ENCODE assay signal across 13 mouse cellular contexts in genomic region chr3:51169150-51169925, GRCm38 (mm10). TPM values are rescaled to one million over a fixed set of nuclear protein-coding genes. Genes with fewer than 3 reads are reported as not detected.
DNase-seq lines count a peak whose midpoint lies in the region; ATAC-seq and TF ChIP-seq lines count a peak whose summit lies in the region.
"Had no signal": no experiment of that assay in that cellular context is flagged by ENCODE, and none has a peak within 500 bp of the region (broad histone marks: within the 10 kb centered on the region; RNA-seq: fewer than 3 reads in every experiment).

No protein-coding gene starts in this region.

- H3K27me3 ChIP-seq in forebrain, embryonic 15.5 days = no peaks in the 10 kb centered on the region
- H3K27me3 ChIP-seq in forebrain, embryonic 11.5 days (ENCODE audit: control insufficient read depth, insufficient read depth, low read length) = no peaks in the 10 kb centered on the region
- no peaks in the 10 kb centered on the region for H3K27me3 ChIP-seq in neural tube, embryonic 12.5 days (replicated peaks)
- no peaks in the 10 kb centered on the region for H3K27me3 ChIP-seq in neural tube, embryonic 15.5 days (replicated peaks)
- H3K27me3 ChIP-seq in hindbrain, postnatal 0 days (ENCODE audit: insufficient read depth, low read length) = no peaks in the 10 kb centered on the region
- H3K27me3 ChIP-seq in stomach, embryonic 15.5 days (replicated peaks) = no peaks in the 10 kb centered on the region
- H3K27me3 ChIP-seq: embryonic facial prominence, embryonic 13.5 days; Patski had no signal

- no peak for TF ChIP-seq CTCF in hindbrain, postnatal 0 days (IDR thresholded peaks at IDR 0.05; ENCODE audit: low read depth)

- no peak overlapping the region for H3K4me2 ChIP-seq in forebrain, embryonic 15.5 days (replicated peaks)
- no peak overlapping the region for H3K4me2 ChIP-seq in forebrain, embryonic 11.5 days (ENCODE audit: low read depth, low read length, severe bottlenecking)
- H3K4me2 ChIP-seq in neural tube, embryonic 12.5 days (replicated peaks) = no peak overlapping the region
- no peak overlapping the region for H3K4me2 ChIP-seq in neural tube, embryonic 15.5 days
- H3K4me2 ChIP-seq in hindbrain, postnatal 0 days (ENCODE audit: low read depth, low read length) = no peak overlapping the region
- 0 out of 2 replicates have a peak overlapping the region, but pooled peaks have one; percentile 9 for H3K4me2 ChIP-seq in stomach, embryonic 15.5 days
- H3K4me2 ChIP-seq: embryonic facial prominence, embryonic 13.5 days; heart, embryonic 11.5 days; kidney, embryonic 15.5 days had no signal

- 0 out of 2 replicates have a peak, but pooled peaks have one; percentile 11 for ATAC-seq in forebrain, embryonic 15.5 days (replicated peaks)
- no peak for ATAC-seq in forebrain, embryonic 11.5 days (replicated peaks; ENCODE audit: low FRiP score)
- peak; percentile 41; the same call in 1 of the 2 replicates for ATAC-seq in neural tube, embryonic 12.5 days (ENCODE audit: low FRiP score, low read depth)
- ATAC-seq in neural tube, embryonic 15.5 days (ENCODE audit: low FRiP score) = no peak
- ATAC-seq in hindbrain, postnatal 0 days = peak; percentile 35; the same call in 1 of the 2 replicates
- ATAC-seq in stomach, embryonic 15.5 days (ENCODE audit: insufficient read depth, low FRiP score, low read depth) = no peak

- no peak overlapping the region for H3K9ac ChIP-seq in forebrain, embryonic 15.5 days (replicated peaks)
- H3K9ac ChIP-seq in forebrain, embryonic 11.5 days (ENCODE audit: low read length) = no peak overlapping the region
- H3K9ac ChIP-seq in neural tube, embryonic 12.5 days = no peak overlapping the region
- H3K9ac ChIP-seq in neural tube, embryonic 15.5 days (replicated peaks) = no peak overlapping the region
- H3K9ac ChIP-seq in hindbrain, postnatal 0 days (replicated peaks; ENCODE audit: low read length) = no peak overlapping the region
- no peak overlapping the region for H3K9ac ChIP-seq in stomach, embryonic 15.5 days
- H3K9ac ChIP-seq: embryonic facial prominence, embryonic 13.5 days; kidney, embryonic 15.5 days had no signal

- H3K4me3 ChIP-seq in forebrain, embryonic 15.5 days = no peak overlapping the region
- no peak overlapping the region for H3K4me3 ChIP-seq in forebrain, embryonic 11.5 days (ENCODE audit: low read depth, low read length)
- H3K4me3 ChIP-seq in neural tube, embryonic 12.5 days = no peak overlapping the region
- no peak overlapping the region for H3K4me3 ChIP-seq in neural tube, embryonic 15.5 days (replicated peaks)
- no peak overlapping the region for H3K4me3 ChIP-seq in hindbrain, postnatal 0 days (ENCODE audit: low read length)
- H3K4me3 ChIP-seq in stomach, embryonic 15.5 days (replicated peaks) = no peak overlapping the region
- H3K4me3 ChIP-seq: embryonic facial prominence, embryonic 13.5 days; kidney, embryonic 15.5 days; layer of hippocampus, adult 2 months had no signal

- no peaks in the 10 kb centered on the region for H3K4me1 ChIP-seq in forebrain, embryonic 15.5 days
- no peaks in the 10 kb centered on the region for H3K4me1 ChIP-seq in forebrain, embryonic 11.5 days (replicated peaks; ENCODE audit: control insufficient read depth, insufficient read depth, low read length)
- H3K4me1 ChIP-seq in neural tube, embryonic 12.5 days = 0 out of 2 replicates have a peak, but pooled peaks cover 7% of the 10 kb centered on the region
- peaks cover 10% of the 10 kb centered on the region for H3K4me1 ChIP-seq in neural tube, embryonic 15.5 days
- no peaks in the 10 kb centered on the region; the same call in 1 of the 2 replicates for H3K4me1 ChIP-seq in hindbrain, postnatal 0 days (ENCODE audit: insufficient read depth, low read length)
- peaks cover 6% of the 10 kb centered on the region; the same call in 1 of the 2 replicates for H3K4me1 ChIP-seq in stomach, embryonic 15.5 days
- H3K4me1 ChIP-seq: kidney, embryonic 15.5 days had no signal

- no peak overlapping the region for H3K27ac ChIP-seq in forebrain, embryonic 15.5 days (replicated peaks)
- H3K27ac ChIP-seq in forebrain, embryonic 11.5 days (ENCODE audit: low read depth, low read length) = no peak overlapping the region
- H3K27ac ChIP-seq in neural tube, embryonic 12.5 days = no peak overlapping the region
- no peak overlapping the region for H3K27ac ChIP-seq in neural tube, embryonic 15.5 days (replicated peaks)
- H3K27ac ChIP-seq in hindbrain, postnatal 0 days = no peak overlapping the region
- H3K27ac ChIP-seq in stomach, embryonic 15.5 days = no peak overlapping the region
- H3K27ac ChIP-seq: embryonic facial prominence, embryonic 13.5 days; kidney, embryonic 15.5 days; layer of hippocampus, adult 2 months had no signal

- DNase-seq in forebrain, embryonic 11.5 days (ENCODE audit: low spot score) = no peak
- DNase-seq in hindbrain, postnatal 0 days (ENCODE audit: low spot score) = no peak
- DNase-seq in embryo, embryonic 11 days = no peak
- DNase-seq in layer of hippocampus, adult 8-10 months (ENCODE audit: low spot score in 2 of 2) = no peak

- WGBS in forebrain, embryonic 15.5 days = 71% methylated on average over 30 of the region's 30 CpGs
- WGBS in forebrain, embryonic 11.5 days = 82% methylated on average over 30 of the region's 30 CpGs
- 68% methylated on average over 30 of the region's 30 CpGs for WGBS in neural tube, embryonic 12.5 days
- WGBS in neural tube, embryonic 15.5 days = 53% methylated on average over 30 of the region's 30 CpGs
- 47% methylated on average over 30 of the region's 30 CpGs for WGBS in hindbrain, postnatal 0 days
- WGBS in stomach, embryonic 15.5 days = 49% methylated on average over 30 of the region's 30 CpGs

- H3K36me3 ChIP-seq in forebrain, embryonic 15.5 days = no peaks in the 10 kb centered on the region
- no peaks in the 10 kb centered on the region for H3K36me3 ChIP-seq in forebrain, embryonic 11.5 days (ENCODE audit: control insufficient read depth, insufficient read depth, low read length)
- no peaks in the 10 kb centered on the region for H3K36me3 ChIP-seq in neural tube, embryonic 12.5 days
- no peaks in the 10 kb centered on the region for H3K36me3 ChIP-seq in neural tube, embryonic 15.5 days
- H3K36me3 ChIP-seq in hindbrain, postnatal 0 days (ENCODE audit: insufficient read depth, low read length) = no peaks in the 10 kb centered on the region
- no peaks in the 10 kb centered on the region for H3K36me3 ChIP-seq in stomach, embryonic 15.5 days
- H3K36me3 ChIP-seq: embryonic facial prominence, embryonic 13.5 days; kidney, embryonic 15.5 days had no signal

- no peaks in the 10 kb centered on the region for H3K9me3 ChIP-seq in forebrain, embryonic 15.5 days
- H3K9me3 ChIP-seq in forebrain, embryonic 11.5 days (ENCODE audit: control insufficient read depth, low read length) = no peaks in the 10 kb centered on the region
- no peaks in the 10 kb centered on the region for H3K9me3 ChIP-seq in neural tube, embryonic 12.5 days
- H3K9me3 ChIP-seq in neural tube, embryonic 15.5 days (replicated peaks) = no peaks in the 10 kb centered on the region
- H3K9me3 ChIP-seq in hindbrain, postnatal 0 days (ENCODE audit: low read length) = no peaks in the 10 kb centered on the region
- H3K9me3 ChIP-seq in stomach, embryonic 15.5 days = no peaks in the 10 kb centered on the region
- H3K9me3 ChIP-seq: embryonic facial prominence, embryonic 13.5 days; kidney, embryonic 15.5 days had no signal

RNA-seq across cellular contexts. Expression of gene Noct, which starts 54.9 kb away (rescaled TPM):
- 22.5 and 24.5 TPM in 2 replicates for polyA plus RNA-seq in forebrain, embryonic 15.5 days (2015; fragmentation: Nextera tagmentation; extraction: Ambion mirVana)
- polyA plus RNA-seq in forebrain, embryonic 11.5 days (2014; fragmentation: Nextera tagmentation; extraction: Ambion mirVana) = 14.7 and 15.2 TPM in 2 replicates
- polyA plus RNA-seq in neural tube, embryonic 12.5 days (2016; fragmentation: Nextera tagmentation; extraction: Ambion mirVana) = 18.9 and 20.3 TPM in 2 replicates
- 32.0 and 35.6 TPM in 2 replicates for polyA plus RNA-seq in neural tube, embryonic 15.5 days (2015; fragmentation: Nextera tagmentation; extraction: Ambion mirVana)
- 40.8 and 41.9 TPM in 2 replicates for total RNA-seq in hindbrain, postnatal 0 days (2014; rRNA removed)
- polyA plus RNA-seq in hindbrain, postnatal 0 days (2015; fragmentation: Nextera tagmentation; extraction: Ambion mirVana) = 27.7 and 31.6 TPM in 2 replicates
- 8.5 and 9.3 TPM in 2 replicates for polyA plus RNA-seq in stomach, embryonic 15.5 days (2015; fragmentation: Nextera tagmentation; extraction: Ambion mirVana)
- 10 to 100 TPM; 51.9 to 55.4 (median 52.9) TPM for total RNA-seq in layer of hippocampus, adult 8-10 months (2022)

Comparison
In these comparisons a context has a peak if more than half of its experiments do, and no peak if none do; other contexts are left out.
1. ATAC-seq: peak in forebrain, embryonic 15.5 days (single experiment), neural tube, embryonic 12.5 days (single experiment) and hindbrain, postnatal 0 days (single experiment); none in forebrain, embryonic 11.5 days (single experiment), neural tube, embryonic 15.5 days (single experiment) and stomach, embryonic 15.5 days (single experiment).